Mouse (Mus musculus) heart, embryonic 12.5 days (tissue): Measurements from ENCODE around the gene Tmem213. TPM values are rescaled to one million over a fixed set of nuclear protein-coding genes. Genes with fewer than 3 reads are reported as not detected.

Experiments
- ATAC-seq: fragments of 200-750 bp; cut with Nextera tagmentation; 2 replicates; pipeline ENCODE4 v1.8.0; 2017; ENCODE audit warnings: moderate TSS enrichment, moderate library complexity; ENCODE audit not compliant: insufficient number of reproducible peaks, low FRiP score
- H3K27ac ChIP-seq: fragments of 300-500 bp; sonication (generic); 2 replicates; pipeline ENCODE4 v1.5.1; 2016; ENCODE audit warnings: mild to moderate bottlenecking, moderate library complexity; ENCODE audit not compliant: poor library complexity, severe bottlenecking
- H3K27me3 ChIP-seq: fragments of 300-500 bp; sonication (generic); replicated peaks from 2 replicates; pipeline ENCODE4 v1.6.1; 2016; ENCODE audit warnings: mild to moderate bottlenecking, moderate library complexity
- H3K36me3 ChIP-seq: fragments of 300-500 bp; sonication (generic); 2 replicates; pipeline ENCODE4 v1.6.1; 2016; ENCODE audit warnings: mild to moderate bottlenecking, moderate library complexity
- H3K4me1 ChIP-seq: fragments of 300-500 bp; sonication (generic); replicated peaks from 2 replicates; pipeline ENCODE4 v1.6.1; 2016; ENCODE audit warnings: mild to moderate bottlenecking
- H3K4me2 ChIP-seq: fragments of 300-500 bp; sonication (generic); 2 replicates; pipeline ENCODE4 v1.6.1; 2016; ENCODE audit warnings: mild to moderate bottlenecking, moderate library complexity
- H3K4me3 ChIP-seq: fragments of 300-500 bp; sonication (generic); 2 replicates; pipeline ENCODE4 v1.5.1; 2016; ENCODE audit warnings: mild to moderate bottlenecking
- H3K9ac ChIP-seq: fragments of 300-500 bp; sonication (generic); 2 replicates; pipeline ENCODE4 v1.6.1; 2016; ENCODE audit warnings: mild to moderate bottlenecking, moderate library complexity
- H3K9me3 ChIP-seq: fragments of 300-500 bp; sonication (generic); replicated peaks from 2 replicates; pipeline ENCODE4 v1.6.1; 2016; ENCODE audit warnings: mild to moderate bottlenecking, moderate library complexity
- WGBS: fragments of 180-500 bp; shearing (Covaris S2); methylation state at CpG from one replicate; pipeline ENCODE4 v1.1.7; 2016; 5-methylcytosine and 5-hydroxymethylcytosine counted together
- polyA plus RNA-seq: library from polyadenylated mRNA; unstranded; fragments of >200 nt; fragmentation: Nextera tagmentation; extraction: Ambion mirVana; gene quantifications from 2 replicates; pipeline ENCODE4 v1.2.1, GENCODE M21; 2016

Gene Tmem213
- polyA plus RNA-seq, 1 experiment from 2014 or later: not detected

DNA sequence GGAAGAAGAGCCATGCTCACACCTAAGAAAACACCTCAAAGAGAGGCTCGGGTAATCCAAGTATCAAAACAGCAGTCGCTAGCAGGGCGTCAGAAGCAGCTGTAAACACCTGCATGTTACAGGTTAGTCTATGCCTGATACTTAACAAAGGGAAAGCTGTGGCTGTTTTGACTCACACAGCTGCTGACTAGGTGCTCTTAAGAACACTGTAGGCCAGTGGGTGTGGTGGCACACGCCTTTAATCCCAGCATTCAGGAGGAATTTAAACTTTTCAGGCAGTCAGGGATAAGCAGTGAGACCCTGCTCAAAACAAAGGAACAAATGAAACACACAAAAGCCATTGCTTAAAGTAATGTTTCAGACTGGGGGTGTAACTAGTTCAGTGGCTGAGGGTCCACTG, 25.9 kb upstream of the Tmem213 start:
- no peak for ATAC-seq
- H3K36me3 ChIP-seq: no peaks in the 10 kb centered on the region
- no peak overlapping the region for H3K4me2 ChIP-seq
- no peak overlapping the region for H3K27ac ChIP-seq
- no peaks in the 10 kb centered on the region for H3K27me3 ChIP-seq
- H3K9ac ChIP-seq: no peak overlapping the region
- WGBS: 34% methylated on average over 4 of the region's 4 CpGs
- H3K4me1 ChIP-seq: peaks cover 28% of the 10 kb centered on the region
- no peaks in the 10 kb centered on the region for H3K9me3 ChIP-seq
- H3K4me3 ChIP-seq: no peak overlapping the region

DNA sequence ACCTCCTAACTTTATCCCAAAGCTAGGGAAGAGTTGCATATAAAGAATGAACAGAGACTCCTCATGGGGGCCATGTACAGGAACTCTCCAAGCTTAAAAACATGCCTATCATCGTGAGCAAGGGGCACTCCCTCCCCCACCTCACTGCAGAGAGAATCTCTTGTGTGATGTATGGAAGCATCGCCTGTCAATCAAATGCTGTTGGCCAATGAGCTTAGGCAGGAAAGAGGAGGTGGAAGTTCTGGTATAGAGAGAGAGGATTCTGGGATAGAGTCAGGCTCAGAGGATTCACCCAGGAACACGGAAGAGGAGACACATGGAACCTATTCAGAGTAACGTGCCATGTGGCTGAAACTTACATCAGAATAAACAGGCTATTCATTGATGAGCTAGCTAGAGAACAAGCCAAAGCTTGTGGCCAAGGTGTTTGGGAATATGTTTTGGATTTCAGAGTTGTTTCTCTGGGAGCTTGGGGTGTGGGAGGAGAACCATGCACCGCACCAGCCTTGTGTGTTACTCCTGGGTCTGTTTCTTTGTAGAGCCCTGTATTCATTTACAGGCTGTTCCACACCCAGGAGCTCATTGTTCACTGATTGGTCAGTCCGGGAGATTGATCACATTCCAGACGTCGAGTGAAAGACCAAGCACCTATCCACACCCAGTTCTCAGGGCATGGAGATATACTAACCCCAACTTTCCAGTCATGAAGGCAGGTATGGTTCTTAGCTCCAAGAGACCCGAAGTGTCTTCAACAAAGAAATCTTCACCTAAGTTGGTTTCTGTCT, 21.6 kb upstream of the Tmem213 start:
- 73% methylated on average over 9 of the region's 9 CpGs for WGBS

DNA sequence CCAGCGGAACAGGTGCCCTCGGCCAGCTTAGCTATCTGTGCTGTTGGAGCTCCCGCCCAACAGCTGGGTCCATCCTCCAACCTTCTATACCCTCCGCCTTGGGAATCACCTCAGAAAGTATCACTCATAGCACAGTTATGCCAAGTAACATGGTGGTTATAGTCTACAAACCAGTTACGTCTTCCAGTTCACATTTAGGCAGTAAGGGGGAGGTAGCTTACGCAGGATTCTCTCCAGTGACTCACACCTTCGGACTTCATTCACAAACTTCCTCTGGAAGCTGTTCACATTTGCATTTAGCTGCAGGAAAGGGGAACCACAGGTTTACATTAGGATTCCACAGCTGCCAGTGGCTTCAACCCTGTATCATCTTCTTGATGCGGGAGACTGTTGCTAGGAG, 16.5 kb upstream of the Tmem213 start:
- no peak overlapping the region for H3K4me3 ChIP-seq
- H3K9ac ChIP-seq: no peak overlapping the region
- ATAC-seq: no peak
- H3K36me3 ChIP-seq: no peaks in the 10 kb centered on the region
- no peak overlapping the region for H3K27ac ChIP-seq
- no peak overlapping the region for H3K4me2 ChIP-seq
- 0 out of 2 replicates have a peak, but pooled peaks cover 4% of the 10 kb centered on the region for H3K4me1 ChIP-seq
- peaks cover 6% of the 10 kb centered on the region; the same call in 1 of the 2 replicates for H3K9me3 ChIP-seq
- 93% methylated on average over 8 of the region's 8 CpGs for WGBS
- no peaks in the 10 kb centered on the region for H3K27me3 ChIP-seq

More for the DNA sequence above, 21.6 kb upstream of the Tmem213 start:
- Histone ChIP-seq H3K4me3 (no peak overlapping the region), H3K27me3 (no peaks in the 10 kb centered on the region), H3K9ac (no peak overlapping the region), H3K9me3 (peaks cover 6% of the 10 kb centered on the region; the same call in 1 of the 2 replicates), H3K4me1 (peaks cover 2% of the 10 kb centered on the region; the same call in 1 of the 2 replicates), H3K27ac (no peak overlapping the region), H3K36me3 (no peaks in the 10 kb centered on the region), H3K4me2 (no peak overlapping the region)
- ATAC-seq: no peak

DNA sequence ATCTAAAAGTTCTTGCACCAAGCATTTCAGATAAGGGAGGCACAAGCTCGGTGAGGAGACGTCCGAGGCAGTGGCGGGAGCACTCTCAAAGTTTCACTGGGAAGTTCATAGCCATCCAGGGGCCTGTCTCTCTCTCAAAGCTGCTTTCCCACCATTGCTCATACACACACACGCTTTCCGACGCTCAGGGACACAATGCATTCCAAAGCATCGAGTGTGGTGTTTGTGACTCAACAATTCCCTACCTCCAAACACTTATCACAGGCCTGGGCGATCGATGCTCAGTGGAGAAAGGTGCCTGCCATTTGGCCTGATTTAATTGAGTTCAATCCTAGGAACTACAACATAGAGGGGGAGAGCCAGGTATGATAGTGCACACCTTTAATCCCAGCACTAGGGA, 14.4 kb upstream of the Tmem213 start:
- 72% methylated on average over 10 of the region's 10 CpGs for WGBS
- H3K4me2 ChIP-seq: no peak overlapping the region
- no peak for ATAC-seq
- H3K36me3 ChIP-seq: no peaks in the 10 kb centered on the region
- no peak overlapping the region for H3K4me3 ChIP-seq
- no peaks in the 10 kb centered on the region for H3K27me3 ChIP-seq
- H3K9ac ChIP-seq: no peak overlapping the region
- peaks cover 6% of the 10 kb centered on the region for H3K9me3 ChIP-seq
- 0 out of 2 replicates have a peak, but pooled peaks cover 4% of the 10 kb centered on the region for H3K4me1 ChIP-seq
- H3K27ac ChIP-seq: no peak overlapping the region

DNA sequence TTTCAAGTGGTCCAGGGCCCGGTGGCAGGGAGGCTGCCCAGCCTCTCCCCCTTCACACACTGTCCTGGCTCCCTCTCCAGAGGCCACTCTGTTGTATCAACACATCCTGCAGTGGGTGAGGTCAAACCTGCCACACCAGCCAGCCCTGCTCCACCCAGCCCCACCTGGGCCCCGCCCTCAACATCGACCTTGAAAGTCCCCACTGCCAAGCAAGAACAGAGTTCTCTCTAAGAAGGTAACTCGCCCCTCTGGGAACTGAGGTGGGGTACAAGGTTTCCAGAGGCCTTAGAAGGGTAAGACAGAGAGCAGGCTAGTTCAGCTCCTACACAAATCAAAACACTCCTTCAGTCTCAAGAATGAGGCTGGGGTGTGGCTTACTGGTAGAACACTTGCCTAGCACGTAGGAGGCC, 12.1 kb upstream of the Tmem213 start:
- no peaks in the 10 kb centered on the region for H3K27me3 ChIP-seq
- no peak overlapping the region for H3K27ac ChIP-seq
- no peak overlapping the region for H3K4me2 ChIP-seq
- no peaks in the 10 kb centered on the region for H3K36me3 ChIP-seq
- 50% methylated on average over 5 of the region's 5 CpGs for WGBS
- H3K4me1 ChIP-seq: 0 out of 2 replicates have a peak, but pooled peaks cover 4% of the 10 kb centered on the region
- no peak overlapping the region for H3K4me3 ChIP-seq
- H3K9ac ChIP-seq: no peak overlapping the region
- no peak for ATAC-seq
- H3K9me3 ChIP-seq: no peaks in the 10 kb centered on the region; the same call in 1 of the 2 replicates

DNA sequence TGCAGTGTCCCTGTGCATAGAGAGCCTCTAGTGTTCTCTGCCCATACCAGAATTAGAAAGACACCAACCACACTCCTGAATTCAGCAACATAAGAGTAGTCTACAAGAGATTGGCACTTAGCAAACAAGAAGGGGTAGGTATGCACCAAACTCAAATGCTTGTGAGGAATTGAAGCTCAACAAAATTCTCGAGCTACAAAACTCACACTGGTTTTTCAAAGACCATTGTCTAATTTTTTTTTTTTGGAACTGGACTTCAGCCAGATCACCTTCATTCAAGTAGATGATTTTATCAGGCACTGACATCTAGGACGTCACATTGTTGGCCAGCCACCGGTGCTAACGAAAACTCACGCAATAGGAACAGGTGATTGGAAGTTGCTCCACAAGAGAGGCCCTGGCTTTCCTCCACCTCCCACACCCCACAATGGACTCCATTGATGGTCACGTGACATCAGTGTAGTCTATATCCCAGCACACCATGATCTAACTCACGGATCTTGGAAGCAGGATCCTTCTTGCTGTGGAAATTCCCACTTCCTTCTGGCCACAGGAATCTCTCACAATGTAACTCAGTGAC, 6.7 kb upstream of the Tmem213 start:
- WGBS: 82% methylated on average over 7 of the region's 7 CpGs
- ATAC-seq: no peak
- Histone ChIP-seq H3K9me3 (no peaks in the 10 kb centered on the region; the same call in 1 of the 2 replicates), H3K27me3 (no peaks in the 10 kb centered on the region), H3K9ac (no peak overlapping the region), H3K4me2 (no peak overlapping the region), H3K27ac (no peak overlapping the region), H3K4me3 (no peak overlapping the region), H3K4me1 (peaks cover 7% of the 10 kb centered on the region; the same call in 1 of the 2 replicates), H3K36me3 (no peaks in the 10 kb centered on the region)

DNA sequence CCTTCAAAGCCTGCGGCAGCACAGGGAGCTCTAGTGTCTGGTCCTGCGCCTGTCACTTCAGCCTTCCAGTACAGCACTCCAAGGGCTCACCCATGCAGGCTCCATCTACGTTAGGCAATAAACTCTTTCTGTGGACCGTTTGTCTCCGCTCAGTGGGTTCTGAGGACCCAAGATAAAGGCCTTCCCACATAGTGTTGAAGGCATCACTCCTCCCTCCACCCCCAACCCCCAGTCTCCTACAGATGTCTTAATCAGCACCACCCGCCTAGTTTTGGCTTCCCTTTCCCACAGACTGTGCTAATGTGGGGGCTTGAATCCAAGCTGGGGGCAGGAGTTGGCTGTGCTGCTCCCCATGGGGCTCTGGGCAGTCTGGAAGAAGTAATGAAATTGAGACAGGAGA, 5.3 kb upstream of the Tmem213 start:
- no peaks in the 10 kb centered on the region for H3K36me3 ChIP-seq
- H3K27ac ChIP-seq: no peak overlapping the region
- no peak for ATAC-seq
- no peak overlapping the region for H3K4me3 ChIP-seq
- no peak overlapping the region for H3K9ac ChIP-seq
- peaks cover 10% of the 10 kb centered on the region for H3K4me1 ChIP-seq
- peaks cover 2% of the 10 kb centered on the region; the same call in 1 of the 2 replicates for H3K27me3 ChIP-seq
- H3K9me3 ChIP-seq: no peaks in the 10 kb centered on the region; the same call in 1 of the 2 replicates
- 26% methylated on average over 6 of the region's 6 CpGs for WGBS
- H3K4me2 ChIP-seq: no peak overlapping the region

DNA sequence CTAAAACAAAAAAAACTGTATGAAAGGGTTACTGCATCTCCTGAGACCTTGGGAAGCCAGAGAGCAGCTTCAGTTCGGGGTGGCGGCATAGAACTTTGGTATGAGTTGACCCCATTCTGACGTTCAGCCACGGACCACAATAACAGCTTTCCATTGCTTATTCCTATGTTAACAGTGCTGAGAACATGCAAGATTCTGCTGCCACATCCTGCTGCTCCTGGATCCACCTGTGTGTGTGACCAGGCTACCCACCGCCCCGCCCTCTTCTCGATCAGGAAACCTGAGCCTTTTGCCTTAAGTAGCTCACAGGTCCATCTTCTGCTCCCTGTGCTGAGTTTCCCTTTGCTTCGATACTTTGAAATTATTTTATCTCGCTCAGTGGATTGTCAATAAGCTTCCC, 3.1 kb upstream of the Tmem213 start:
- WGBS: 82% methylated on average over 9 of the region's 9 CpGs
- peaks cover 11% of the 10 kb centered on the region; the same call in 1 of the 2 replicates for H3K27me3 ChIP-seq

DNA sequence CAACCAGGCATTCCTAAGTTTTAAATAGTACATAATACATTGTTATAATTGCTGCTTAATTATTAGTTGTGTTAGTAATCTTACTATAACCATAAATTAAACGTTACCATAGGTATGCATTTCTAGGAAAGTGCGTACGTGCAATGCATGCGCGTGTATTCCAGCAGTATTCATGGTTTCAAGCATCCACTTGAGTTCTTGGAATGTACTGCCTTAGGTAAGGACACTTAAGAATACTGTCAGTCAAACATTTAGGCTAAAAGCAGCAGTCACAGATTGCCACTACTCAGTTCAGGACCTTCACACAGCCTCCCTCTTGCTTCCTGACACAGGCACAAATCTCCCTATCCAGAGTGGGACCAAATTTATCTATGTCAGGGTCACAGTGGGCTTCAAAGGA, 606 bp upstream of the Tmem213 start:
- Histone ChIP-seq H3K9me3 (no peaks in the 10 kb centered on the region), H3K9ac (no peak overlapping the region), H3K27ac (no peak overlapping the region), H3K4me3 (no peak overlapping the region), H3K36me3 (no peaks in the 10 kb centered on the region), H3K27me3 (peaks cover 11% of the 10 kb centered on the region; the same call in 1 of the 2 replicates), H3K4me1 (peaks cover 11% of the 10 kb centered on the region), H3K4me2 (no peak overlapping the region)
- ATAC-seq: no peak
- 86% methylated on average over 5 of the region's 5 CpGs for WGBS

More for the DNA sequence above, 3.1 kb upstream of the Tmem213 start:
- ATAC-seq: no peak
- no peak overlapping the region for H3K4me2 ChIP-seq
- no peak overlapping the region for H3K27ac ChIP-seq
- H3K9me3 ChIP-seq: no peaks in the 10 kb centered on the region
- no peak overlapping the region for H3K9ac ChIP-seq
- no peak overlapping the region for H3K4me3 ChIP-seq
- H3K4me1 ChIP-seq: peaks cover 11% of the 10 kb centered on the region
- H3K36me3 ChIP-seq: no peaks in the 10 kb centered on the region

DNA sequence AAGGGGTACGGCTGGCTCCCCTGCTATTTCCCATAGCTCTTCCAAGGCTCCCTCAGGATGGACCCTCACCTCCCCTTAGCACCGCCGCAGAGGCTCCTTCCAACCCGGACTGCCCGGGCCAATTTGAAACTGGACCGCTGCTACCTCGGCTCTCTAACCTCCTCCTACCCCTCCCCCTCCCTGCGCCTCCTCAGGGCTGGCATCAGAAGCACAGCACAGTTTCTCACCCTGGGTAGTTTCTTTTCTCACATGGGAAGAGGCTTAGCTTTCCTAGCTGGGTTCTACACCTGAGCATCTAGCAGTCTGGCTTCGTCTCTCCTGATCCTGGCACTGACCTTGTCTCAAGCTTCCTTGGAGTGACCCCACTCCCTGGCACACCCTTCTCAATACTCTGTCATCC, 816 bp downstream of the Tmem213 start:
- WGBS: 14% methylated on average over 9 of the region's 9 CpGs
- no peaks in the 10 kb centered on the region for H3K9me3 ChIP-seq
- no peak for ATAC-seq
- peaks cover 11% of the 10 kb centered on the region; the same call in 1 of the 2 replicates for H3K27me3 ChIP-seq
- no peak overlapping the region for H3K9ac ChIP-seq
- peaks cover 4% of the 10 kb centered on the region; the same call in 1 of the 2 replicates for H3K4me1 ChIP-seq
- H3K27ac ChIP-seq: no peak overlapping the region
- H3K4me2 ChIP-seq: peak overlapping the region; percentile 52
- no peaks in the 10 kb centered on the region for H3K36me3 ChIP-seq
- H3K4me3 ChIP-seq: 0 out of 2 replicates have a peak overlapping the region, but pooled peaks have one; percentile 7

DNA sequence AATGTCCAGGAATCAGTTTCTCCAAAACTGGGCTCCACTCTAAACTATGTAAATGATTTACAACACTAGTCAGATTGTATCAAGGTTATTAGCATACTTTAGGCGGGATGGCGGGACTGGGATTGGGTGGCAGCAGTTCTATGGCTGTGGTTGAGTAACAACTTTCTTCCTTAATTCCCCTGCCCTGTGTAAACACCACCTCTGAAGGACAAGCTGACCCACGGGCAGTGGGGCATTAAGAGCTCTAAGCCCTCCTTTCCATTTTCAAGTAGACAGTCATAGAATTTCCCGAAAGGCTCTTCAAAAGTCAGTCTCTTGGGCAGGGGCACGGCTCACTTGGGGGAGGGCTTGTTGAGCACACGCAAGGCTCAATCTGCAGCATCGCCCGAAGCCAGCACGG, 1.8 kb downstream of the Tmem213 start:
- Histone ChIP-seq H3K27me3 (peaks cover 11% of the 10 kb centered on the region; the same call in 1 of the 2 replicates), H3K4me2 (no peak overlapping the region), H3K9me3 (no peaks in the 10 kb centered on the region), H3K4me1 (peaks cover 4% of the 10 kb centered on the region; the same call in 1 of the 2 replicates), H3K9ac (no peak overlapping the region), H3K27ac (no peak overlapping the region), H3K36me3 (no peaks in the 10 kb centered on the region), H3K4me3 (no peak overlapping the region)
- WGBS: 76% methylated on average over 9 of the region's 9 CpGs
- ATAC-seq: no peak
